Comparison of ENCODE assay signal across 8 mouse cellular contexts in the genomic region with DNA sequence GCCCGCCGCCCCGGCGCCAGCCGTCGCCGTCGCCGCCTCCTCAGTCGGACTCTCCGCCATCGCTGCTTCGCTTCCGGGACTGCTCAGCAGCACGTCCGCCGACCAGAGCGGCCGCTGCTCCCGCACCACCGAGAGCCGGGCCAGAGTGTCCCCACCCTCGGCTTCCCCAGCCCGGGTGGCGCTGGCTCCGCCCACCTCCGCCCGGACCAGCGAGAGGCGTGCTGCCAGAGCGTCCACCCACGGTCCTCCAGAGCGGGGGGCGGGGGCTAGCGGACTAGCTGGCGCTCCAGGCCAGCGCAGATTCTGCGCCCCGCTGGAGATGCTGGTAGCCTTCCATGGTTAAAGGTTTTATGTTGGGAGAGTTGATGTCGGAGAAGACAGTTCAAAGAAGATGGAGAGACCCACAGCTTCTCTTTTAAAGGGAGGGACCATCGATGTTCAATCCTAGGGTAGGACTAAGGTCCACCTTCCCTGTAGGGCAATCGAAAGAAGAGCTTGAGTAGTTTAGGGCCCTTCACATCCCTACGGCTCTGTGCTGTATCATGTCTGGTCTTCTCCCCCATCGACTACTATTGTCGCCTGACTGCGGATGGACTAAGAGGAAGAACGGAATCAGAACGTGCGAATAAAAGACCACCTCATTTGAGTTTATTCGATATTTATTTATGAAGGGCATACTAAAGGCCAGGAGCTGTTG. TPM values are rescaled to one million over a fixed set of nuclear protein-coding genes. Genes with fewer than 3 reads are reported as not detected.
DNase-seq lines count a peak whose midpoint lies in the region; ATAC-seq and TF ChIP-seq lines count a peak whose summit lies in the region.

TSS of gene Ube2z (minus strand) at position 174 of the 697 bp plus-strand sequence.

- peaks cover 12% of the 10 kb centered on the region for H3K36me3 ChIP-seq in embryonic facial prominence, embryonic 15.5 days
- peaks cover 24% of the 10 kb centered on the region for H3K36me3 ChIP-seq in kidney, embryonic 14.5 days (ENCODE audit: control insufficient read depth, insufficient read depth, low read length)
- peaks cover 15% of the 10 kb centered on the region for H3K36me3 ChIP-seq in limb, embryonic 15.5 days

- DNase-seq in 416B (ENCODE audit: low read depth): peak; percentile 92
- DNase-seq in heart, adult 9 months (ENCODE audit: low spot score in 2 of 2): peak; percentile 95 to 97
- DNase-seq in monocyte, adult 2 months (ENCODE audit: low read depth in 1 of 2, low spot score in 2 of 2): peak; percentile 93 to 96
- DNase-seq in spleen, postnatal 36 days (ENCODE audit: low spot score in 2 of 2): peak; percentile 97

- H3K9ac ChIP-seq in embryonic facial prominence, embryonic 15.5 days: peak within 1 kb of the TSS; percentile 95
- peak within 1 kb of the TSS; percentile 95 for H3K9ac ChIP-seq in kidney, embryonic 14.5 days (ENCODE audit: low read depth, low read length)
- H3K9ac ChIP-seq in limb, embryonic 15.5 days: peak within 1 kb of the TSS; percentile 91

- WGBS in bone marrow, adult 2 months: 5% methylated on average over 50 of the region's 50 CpGs
- WGBS in embryonic facial prominence, embryonic 15.5 days: 5% methylated on average over 50 of the region's 50 CpGs
- WGBS in kidney, embryonic 14.5 days: 4% methylated on average over 42 of the region's 50 CpGs
- WGBS in limb, embryonic 15.5 days: 3% methylated on average over 50 of the region's 50 CpGs

- H3K4me3 ChIP-seq in bone marrow, adult 2 months (replicated peaks; ENCODE audit: control insufficient read depth, low read depth, low read length): peak within 1 kb of the TSS; percentile 93
- peak within 1 kb of the TSS; percentile 94 for H3K4me3 ChIP-seq in embryonic facial prominence, embryonic 15.5 days (replicated peaks)
- peak within 1 kb of the TSS; percentile 95 for H3K4me3 ChIP-seq in kidney, embryonic 14.5 days (ENCODE audit: low read length)
- H3K4me3 ChIP-seq in limb, embryonic 15.5 days: peak within 1 kb of the TSS; percentile 94

- peak; percentile 97 for ATAC-seq in embryonic facial prominence, embryonic 15.5 days (ENCODE audit: insufficient number of reproducible peaks, low FRiP score, low TSS enrichment, low read depth)
- peak; percentile 98 for ATAC-seq in kidney, embryonic 14.5 days (ENCODE audit: low FRiP score, low TSS enrichment)
- ATAC-seq in limb, embryonic 15.5 days (ENCODE audit: insufficient number of reproducible peaks, low FRiP score, low TSS enrichment, low read depth): peak; percentile 98

- no peaks in the 10 kb centered on the region for H3K27me3 ChIP-seq in embryonic facial prominence, embryonic 15.5 days
- no peaks in the 10 kb centered on the region for H3K27me3 ChIP-seq in kidney, embryonic 14.5 days (ENCODE audit: control insufficient read depth, insufficient read depth, low read length)
- H3K27me3 ChIP-seq in limb, embryonic 15.5 days: no peaks in the 10 kb centered on the region

- peak within 1 kb of the TSS; percentile 80 for H3K4me2 ChIP-seq in embryonic facial prominence, embryonic 15.5 days (replicated peaks)
- H3K4me2 ChIP-seq in kidney, embryonic 14.5 days (replicated peaks; ENCODE audit: low read depth, low read length): peak within 1 kb of the TSS; percentile 84
- peak within 1 kb of the TSS; percentile 73 for H3K4me2 ChIP-seq in limb, embryonic 15.5 days

- peak; percentile 89; the same call in 1 of the 2 replicates for TF ChIP-seq POLR2A in bone marrow, adult 2 months (IDR thresholded peaks at IDR 0.05; ENCODE audit: borderline replicate concordance, control insufficient read depth, low read depth, low read length)

- peak within 1 kb of the TSS; percentile 81 for H3K27ac ChIP-seq in bone marrow, adult 2 months (ENCODE audit: control insufficient read depth, insufficient read depth, low read depth, low read length, poor library complexity)
- H3K27ac ChIP-seq in embryonic facial prominence, embryonic 15.5 days (replicated peaks): peak within 1 kb of the TSS; percentile 85
- peak within 1 kb of the TSS; percentile 86 for H3K27ac ChIP-seq in kidney, embryonic 14.5 days (ENCODE audit: low read depth, low read length)
- peak within 1 kb of the TSS; percentile 86 for H3K27ac ChIP-seq in limb, embryonic 15.5 days

- H3K4me1 ChIP-seq in bone marrow, adult 2 months (ENCODE audit: control insufficient read depth, insufficient read depth, low read length): peaks cover 2% of the 10 kb centered on the region
- H3K4me1 ChIP-seq in embryonic facial prominence, embryonic 15.5 days: peaks cover 28% of the 10 kb centered on the region
- H3K4me1 ChIP-seq in kidney, embryonic 14.5 days (ENCODE audit: control insufficient read depth, insufficient read depth, low read length): peaks cover 21% of the 10 kb centered on the region
- H3K4me1 ChIP-seq in limb, embryonic 15.5 days: peaks cover 24% of the 10 kb centered on the region

- no peaks in the 10 kb centered on the region for H3K9me3 ChIP-seq in embryonic facial prominence, embryonic 15.5 days (replicated peaks)
- H3K9me3 ChIP-seq in kidney, embryonic 14.5 days (ENCODE audit: control insufficient read depth, low read length): no peaks in the 10 kb centered on the region
- H3K9me3 ChIP-seq in limb, embryonic 15.5 days: no peaks in the 10 kb centered on the region

- no peak for TF ChIP-seq CTCF in bone marrow, adult 2 months (IDR thresholded peaks at IDR 0.05; ENCODE audit: control insufficient read depth, insufficient read depth, low read length)

RNA-seq across cellular contexts. Expression of gene Ube2z, which starts in this region (rescaled TPM):
- polyA plus RNA-seq in bone marrow, adult 2 months (2011; ENCODE audit: insufficient read depth, insufficient read length, low replicate concordance, missing spikeins): 16.8 and 26.9 TPM in 2 replicates
- polyA plus RNA-seq in embryonic facial prominence, embryonic 15.5 days (2015; fragmentation: Nextera tagmentation; extraction: Ambion mirVana): 46.3 and 47.1 TPM in 2 replicates
- 27.6 and 36.4 TPM in 2 replicates for polyA plus RNA-seq in kidney, embryonic 14.5 days (2014; fragmentation: Nextera tagmentation; extraction: Ambion mirVana)
- polyA plus RNA-seq in limb, embryonic 15.5 days (2015; fragmentation: Nextera tagmentation; extraction: Ambion mirVana): 36.4 and 45.2 TPM in 2 replicates

Comparison
In these comparisons a context has a peak if more than half of its experiments do, and no peak if none do; other contexts are left out.
1. Peak in every context shown above with its lines: DNase-seq, ATAC-seq, H3K4me3 ChIP-seq and H3K27ac ChIP-seq.